ENCODE assay signal across 13 mouse cellular contexts in genomic region chr13:97292451-97293245, GRCm38 (mm10). TPM values are rescaled to one million over a fixed set of nuclear protein-coding genes. Genes with fewer than 3 reads are reported as not detected.
A peak's percentile ranks its signal among the peaks of the same experiment; 100 is the strongest.
DNase-seq lines count a peak whose midpoint lies in the region; ATAC-seq and TF ChIP-seq lines count a peak whose summit lies in the region.
"Had no signal": no experiment of that assay in that cellular context is flagged by ENCODE, and none has a peak within 500 bp of the region (broad histone marks: within the 10 kb centered on the region; RNA-seq: fewer than 3 reads in every experiment).

No protein-coding gene starts in this region.

- peak; percentile 65 for DNase-seq in ZHBTc4 (ENCODE audit: low read depth, low spot score)
- no peak for DNase-seq in embryonic facial prominence, embryonic 14.5 days (ENCODE audit: low spot score)
- DNase-seq in neural tube, embryonic 10.5 days (ENCODE audit: extremely low spot score, low spot score), result peak; percentile 22
- DNase-seq in left cerebral cortex, adult 11 months (ENCODE audit: low spot score), result no peak
- DNase-seq in layer of hippocampus, postnatal 14 days (ENCODE audit: low spot score in 2 of 2), result no peak
- DNase-seq in spleen, postnatal 14 days (ENCODE audit: low spot score in 2 of 2), result no peak
- no peak for DNase-seq in left cerebral cortex, adult 2 months (ENCODE audit: extremely low spot score in 1 of 2, low spot score in 2 of 2)
- DNase-seq: adrenal gland, postnatal 10 days; cerebellum, adult 18-20 months; liver, postnatal 0 days had no signal

- H3K9ac ChIP-seq in embryonic facial prominence, embryonic 14.5 days (ENCODE audit: low read depth, low read length), result no peak overlapping the region
- no peak overlapping the region for H3K9ac ChIP-seq in hindbrain, embryonic 15.5 days
- H3K9ac ChIP-seq: liver, postnatal 0 days had no signal

- intact Hi-C loops in left cerebral cortex, adult 2 months (cut with DNase I), result no loop called here

- H3K27ac ChIP-seq in embryonic facial prominence, embryonic 14.5 days (replicated peaks; ENCODE audit: low read depth, low read length), result no peak overlapping the region
- H3K27ac ChIP-seq in hindbrain, embryonic 15.5 days (replicated peaks), result 0 out of 2 replicates have a peak overlapping the region, but pooled peaks have one; percentile 43
- no peak overlapping the region for H3K27ac ChIP-seq in left cerebral cortex, adult 2 months

- no peaks in the 10 kb centered on the region for H3K9me3 ChIP-seq in embryonic facial prominence, embryonic 14.5 days (ENCODE audit: control insufficient read depth, low read length)
- no peaks in the 10 kb centered on the region for H3K9me3 ChIP-seq in hindbrain, embryonic 15.5 days

- H3K4me2 ChIP-seq in embryonic facial prominence, embryonic 14.5 days (ENCODE audit: low read depth, low read length), result peak overlapping the region; percentile 23
- H3K4me2 ChIP-seq in hindbrain, embryonic 15.5 days, result peak overlapping the region; percentile 40

- no peak overlapping the region for H3K4me3 ChIP-seq in embryonic facial prominence, embryonic 14.5 days (ENCODE audit: low read depth, low read length)
- H3K4me3 ChIP-seq in hindbrain, embryonic 15.5 days, result no peak overlapping the region
- H3K4me3 ChIP-seq in left cerebral cortex, adult 2 months, result no peak overlapping the region

- H3K36me3 ChIP-seq in embryonic facial prominence, embryonic 14.5 days (ENCODE audit: control insufficient read depth, insufficient read depth, low read length), result no peaks in the 10 kb centered on the region
- H3K36me3 ChIP-seq in hindbrain, embryonic 15.5 days, result no peaks in the 10 kb centered on the region

- no peaks in the 10 kb centered on the region for H3K27me3 ChIP-seq in embryonic facial prominence, embryonic 14.5 days (replicated peaks; ENCODE audit: control insufficient read depth, insufficient read depth, low read length)
- H3K27me3 ChIP-seq in hindbrain, embryonic 15.5 days, result no peaks in the 10 kb centered on the region

- 16% methylated on average over 12 of the region's 12 CpGs for WGBS in embryonic facial prominence, embryonic 14.5 days
- WGBS in hindbrain, embryonic 15.5 days, result 13% methylated on average over 12 of the region's 12 CpGs

- TF ChIP-seq CTCF in left cerebral cortex, adult 2 months (IDR thresholded peaks at IDR 0.05), result no peak

- ATAC-seq in embryonic facial prominence, embryonic 14.5 days (ENCODE audit: low read depth), result no peak
- ATAC-seq in hindbrain, embryonic 15.5 days (ENCODE audit: low FRiP score, low read depth), result no peak
- ATAC-seq: intestine, postnatal 0 days; liver, postnatal 0 days had no signal

- H3K4me1 ChIP-seq in embryonic facial prominence, embryonic 14.5 days (ENCODE audit: control insufficient read depth, insufficient read depth, low read length), result no peaks in the 10 kb centered on the region; the same call in none of the 2 replicates
- H3K4me1 ChIP-seq in hindbrain, embryonic 15.5 days (replicated peaks), result peaks cover 26% of the 10 kb centered on the region

RNA-seq across cellular contexts. Expression of gene Enc1, which starts 51.7 kb away (rescaled TPM):
- 9.5 TPM in 2 replicates for polyA plus RNA-seq in embryonic facial prominence, embryonic 14.5 days (2014; fragmentation: Nextera tagmentation; extraction: Ambion mirVana)
- 57.3 and 59.7 TPM in 2 replicates for polyA plus RNA-seq in hindbrain, embryonic 15.5 days (2015; fragmentation: Nextera tagmentation; extraction: Ambion mirVana)
- 100 to 1,000 TPM; 582 to 626 TPM for total RNA-seq in layer of hippocampus, postnatal 14 days (2021)
- total RNA-seq in left cerebral cortex, adult 2 months (2021), result 100 to 1,000 TPM; 653 to 683 TPM
- total RNA-seq: MEL had no signal

Comparison
In these comparisons a context has a peak if more than half of its experiments do, and no peak if none do; other contexts are left out.
1. DNase-seq: peak in ZHBTc4 (single experiment) and neural tube, embryonic 10.5 days (single experiment); none in embryonic facial prominence, embryonic 14.5 days (single experiment), left cerebral cortex, adult 11 months (single experiment), layer of hippocampus, postnatal 14 days (0 of 2), spleen, postnatal 14 days (0 of 2) and left cerebral cortex, adult 2 months (0 of 2).